19 mouse cellular contexts compared by ENCODE assay signal in the genomic region with DNA sequence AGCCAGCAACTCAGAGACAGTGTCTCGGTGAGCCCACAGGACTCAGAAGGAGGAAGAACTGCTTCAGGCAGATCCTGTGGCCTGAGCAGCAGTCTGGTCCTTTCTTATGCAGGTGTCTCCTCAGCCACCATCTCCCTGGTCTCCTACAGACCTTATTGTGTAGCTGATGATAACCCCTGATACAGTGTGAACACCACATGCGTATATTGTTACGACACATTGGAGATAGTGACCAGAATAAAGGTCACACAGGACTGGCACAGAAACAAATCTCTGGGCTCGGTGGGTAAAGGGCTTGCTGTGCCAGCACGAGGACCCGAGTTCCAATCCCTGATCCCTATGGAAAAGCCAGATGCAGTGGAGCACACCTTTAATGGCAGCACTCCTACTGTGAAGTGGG. TPM values are rescaled to one million over a fixed set of nuclear protein-coding genes. Genes with fewer than 3 reads are reported as not detected.
"Had no signal": no experiment of that assay in that cellular context is flagged by ENCODE, and none has a peak within 500 bp of the region (broad histone marks: within the 10 kb centered on the region; RNA-seq: fewer than 3 reads in every experiment).

No protein-coding gene starts in this region.

- H3K9me3 ChIP-seq: intestine, embryonic 15.5 days; kidney, embryonic 15.5 days; limb, embryonic 10.5 days; lung, embryonic 15.5 days; megakaryocyte, embryonic 14.5 days; midbrain, embryonic 13.5 days; neural tube, embryonic 13.5 days; stomach, embryonic 15.5 days had no signal

- H3K27me3 ChIP-seq: intestine, embryonic 15.5 days; kidney, embryonic 15.5 days; lung, embryonic 15.5 days; megakaryocyte, embryonic 14.5 days; midbrain, embryonic 13.5 days; neural tube, embryonic 13.5 days; stomach, embryonic 15.5 days had no signal

- H3K36me3 ChIP-seq: intestine, embryonic 15.5 days; kidney, embryonic 15.5 days; limb, embryonic 10.5 days; lung, embryonic 15.5 days; midbrain, embryonic 13.5 days; neural tube, embryonic 13.5 days; stomach, embryonic 15.5 days had no signal

- ATAC-seq: intestine, embryonic 15.5 days had no signal

- DNase-seq: kidney, adult 2 months; kidney, postnatal 14 days; lung, postnatal 14 days; retina, postnatal 1 day; thymus, adult 2 months; thymus, postnatal 25 days had no signal

- H3K9ac ChIP-seq: intestine, embryonic 15.5 days; kidney, embryonic 15.5 days; lung, embryonic 15.5 days; midbrain, embryonic 13.5 days; neural tube, embryonic 13.5 days; stomach, embryonic 15.5 days had no signal

- H3K27ac ChIP-seq: intestine, embryonic 15.5 days; kidney, embryonic 15.5 days; left cerebral cortex, adult 2 months; limb, embryonic 10.5 days; lung, embryonic 15.5 days; macrophage; midbrain, embryonic 13.5 days; neural tube, embryonic 13.5 days had no signal

- H3K4me2 ChIP-seq: intestine, embryonic 15.5 days; kidney, embryonic 15.5 days; lung, embryonic 15.5 days; midbrain, embryonic 13.5 days; neural tube, embryonic 13.5 days; stomach, embryonic 15.5 days had no signal

- H3K4me3 ChIP-seq: intestine, embryonic 15.5 days; kidney, embryonic 15.5 days; left cerebral cortex, adult 2 months; limb, embryonic 10.5 days; lung, embryonic 15.5 days; megakaryocyte, embryonic 14.5 days; midbrain, embryonic 13.5 days; neural tube, embryonic 13.5 days; stomach, embryonic 15.5 days had no signal

RNA-seq across cellular contexts. Expression of a gene that starts 51.8 kb away (rescaled TPM):
- total RNA-seq: monocyte, adult 5-6 weeks had no signal

RNA-seq across cellular contexts. Expression of a gene that starts 55.0 kb away (rescaled TPM):
- polyA plus RNA-seq: intestine, embryonic 15.5 days; kidney, embryonic 15.5 days; large intestine, adult 2 months; limb, embryonic 10.5 days; liver, embryonic 16.5 days; lung, embryonic 15.5 days; macrophage; stomach, embryonic 15.5 days had no signal
